Mouse (Mus musculus) ES-E14 (cell line): ENCODE measurements around the gene Pcnx3. TPM values are rescaled to one million over a fixed set of nuclear protein-coding genes. Genes with fewer than 3 reads are reported as not detected.

Source experiments
- DNase-seq: peaks from one replicate; pipeline ENCODE4 v3.0.0-alpha.2; 2013; ENCODE audit warnings: low read depth, low spot score
- H3K27ac ChIP-seq: 2 replicates; pipeline ENCODE4 v1.5.1; 2012; ENCODE audit warnings: low read depth, mild to moderate bottlenecking, low read length, moderate library complexity, mixed read lengths; ENCODE audit not compliant: poor library complexity, insufficient read depth, severe bottlenecking
- H3K36me3 ChIP-seq: 2 replicates; pipeline ENCODE4 v1.6.1; 2012; ENCODE audit warnings: mild to moderate bottlenecking, low read length, moderate library complexity, mixed read lengths; ENCODE audit not compliant: control insufficient read depth, poor library complexity, insufficient read depth, severe bottlenecking
- H3K4me1 ChIP-seq, 2 experiments: fragments of 150-350 bp in 1 of 2; sonication (generic) in 1 of 2; 2 replicates each; pipeline ENCODE4 v1.6.1; 2012; ENCODE audit warnings: low read length in 2 of 2, mild to moderate bottlenecking in 1 of 2, mixed read lengths in 1 of 2; ENCODE audit not compliant: control insufficient read depth in 2 of 2, insufficient read depth in 2 of 2, poor library complexity in 1 of 2
- H3K4me3 ChIP-seq, 2 experiments: fragments of 150-350 bp in 1 of 2; sonication (generic) in 1 of 2; 2 replicates each; pipeline ENCODE4 v1.5.1; 2012; ENCODE audit warnings: low read length in 2 of 2, low read depth in 1 of 2, mild to moderate bottlenecking in 1 of 2, mixed read lengths in 1 of 2; ENCODE audit not compliant: insufficient read depth in 1 of 2, poor library complexity in 1 of 2, severe bottlenecking in 1 of 2
- H3K9ac ChIP-seq: 2 replicates; pipeline ENCODE4 v1.6.1; 2012; ENCODE audit warnings: low read depth, mild to moderate bottlenecking, low read length, mixed read lengths; ENCODE audit not compliant: poor library complexity, insufficient read depth, severe bottlenecking
- H3K9me3 ChIP-seq: fragments of 150-350 bp; sonication (generic); 2 replicates; pipeline ENCODE4 v1.6.1; 2012; ENCODE audit warnings: low read depth, mild to moderate bottlenecking, low read length; ENCODE audit not compliant: control insufficient read depth, insufficient read depth
- CHD2 ChIP-seq: IDR thresholded peaks from 2 replicates; pipeline ENCODE4 v1.6.1; 2014; ENCODE audit warnings: mild to moderate bottlenecking, low read depth, low read length, inconsistent platforms
- HCFC1 ChIP-seq: IDR thresholded peaks from 2 replicates; pipeline ENCODE4 v1.6.1; 2012; ENCODE audit warnings: low read length, inconsistent platforms, borderline replicate concordance; ENCODE audit not compliant: insufficient read depth
- MAFK ChIP-seq: IDR thresholded peaks from 2 replicates; pipeline ENCODE4 v1.6.1; 2014; ENCODE audit warnings: mild to moderate bottlenecking, low read depth, low read length, inconsistent platforms; ENCODE audit not compliant: insufficient read depth
- ZC3H11A ChIP-seq: IDR thresholded peaks from 2 replicates; pipeline ENCODE4 v1.6.1; 2012; ENCODE audit warnings: low read depth, mild to moderate bottlenecking, inconsistent platforms, low read length, borderline replicate concordance
- ZNF384 ChIP-seq: IDR thresholded peaks from 2 replicates; pipeline ENCODE4 v1.6.1; 2012; ENCODE audit warnings: low read depth, low read length, inconsistent platforms
- in situ Hi-C, 2 experiments: fragments of 600-800 bp; cut with MboI; formaldehyde crosslinking; loops; one replicate each; pipeline ENCODE4 v1.15.1; 2025; ENCODE audit warnings: low sequenced_read_pairs in 2 of 2, inconsistent platforms in 1 of 2; ENCODE audit not compliant: unreplicated experiment in 2 of 2
- total RNA-seq: library from RNA; depleted of rRNA; stranded (reverse); fragments of 300-350 nt; gene quantifications from 2 replicates; pipeline ENCODE4 v1.2.3, GENCODE M21; 2012

Gene Pcnx3
- total RNA-seq, 1 experiment = 63.9 TPM

DNA sequence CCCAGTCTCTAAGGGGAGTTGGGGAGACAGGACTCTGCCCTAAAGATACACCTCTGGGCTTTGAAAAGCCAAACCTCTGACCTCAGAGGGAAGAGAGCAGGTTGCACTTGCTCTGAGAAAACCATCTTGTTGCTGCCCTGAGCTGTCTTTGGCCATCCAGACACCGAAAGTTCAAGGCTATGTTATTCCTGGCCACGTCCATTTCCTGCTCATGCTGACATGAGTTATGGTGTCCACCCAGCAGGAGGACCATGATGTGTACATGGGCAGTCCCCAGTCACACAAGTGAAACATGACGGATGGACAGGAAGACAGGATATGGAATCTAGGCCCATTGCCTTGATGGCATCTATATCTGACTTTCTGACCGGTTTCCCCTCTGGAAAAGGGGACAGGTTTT, 8.3 kb downstream of the Pcnx3 start:
- no peak for DNase-seq
- in situ Hi-C loops = no loop called here
- Histone ChIP-seq H3K9me3 (no peaks in the 10 kb centered on the region), H3K9ac (no peak overlapping the region), H3K27ac (no peak overlapping the region), H3K36me3 (peaks cover 59% of the 10 kb centered on the region), H3K4me3 (no peak overlapping the region), H3K4me1 (no peaks in the 10 kb centered on the region)
- TF ChIP-seq ZNF384 (no peak), ZC3H11A (no peak), MAFK (no peak), HCFC1 (no peak), CHD2 (no peak)

DNA sequence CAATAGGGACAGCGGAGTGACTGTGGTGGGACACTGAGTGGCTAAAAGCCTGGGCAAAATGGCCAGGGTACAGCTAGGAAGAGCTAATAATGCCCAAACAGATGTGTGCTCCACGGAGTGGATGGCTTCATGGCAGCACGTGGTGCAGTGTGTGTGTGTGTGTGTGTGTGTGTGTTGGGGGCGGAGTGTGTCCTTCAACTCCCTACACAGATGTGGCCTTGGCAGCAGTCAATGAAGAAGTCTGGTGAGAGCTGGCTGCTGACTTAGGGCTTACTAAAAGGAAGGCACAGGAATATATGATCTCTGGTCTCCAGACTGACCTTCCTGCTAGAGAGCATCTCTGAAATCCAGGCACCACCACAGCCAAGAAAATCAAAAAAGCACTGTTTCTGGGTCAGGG, 20.3 kb downstream of the Pcnx3 start:
- Histone ChIP-seq H3K9me3 (no peaks in the 10 kb centered on the region), H3K36me3 (peaks cover 40% of the 10 kb centered on the region; the same call in 1 of the 2 replicates), H3K4me1 (peaks cover 5% of the 10 kb centered on the region in 2 experiments; a peak in 1 of 4 replicates), H3K9ac (no peak overlapping the region), H3K27ac (no peak overlapping the region), H3K4me3 (no peak overlapping the region)
- TF ChIP-seq ZNF384 (no peak), CHD2 (no peak), ZC3H11A (no peak), MAFK (no peak), HCFC1 (no peak)
- in situ Hi-C loops = no loop called here
- no peak for DNase-seq

GRCm38 (mm10) chr19:5666386-5666785, 22.3 kb downstream of the Pcnx3 start:
- H3K36me3 ChIP-seq = peaks cover 22% of the 10 kb centered on the region; the same call in 1 of the 2 replicates
- no peak overlapping the region for H3K27ac ChIP-seq
- in situ Hi-C loops = no loop called here
- no peaks in the 10 kb centered on the region for H3K9me3 ChIP-seq
- H3K4me1 ChIP-seq = peaks cover 7 to 13% of the 10 kb centered on the region in 2 experiments; a peak in 2 of 4 replicates
- H3K9ac ChIP-seq = no peak overlapping the region
- no peak for DNase-seq
- TF ChIP-seq CHD2 = no peak
- no peak for TF ChIP-seq ZC3H11A
- no peak overlapping the region for H3K4me3 ChIP-seq

DNA sequence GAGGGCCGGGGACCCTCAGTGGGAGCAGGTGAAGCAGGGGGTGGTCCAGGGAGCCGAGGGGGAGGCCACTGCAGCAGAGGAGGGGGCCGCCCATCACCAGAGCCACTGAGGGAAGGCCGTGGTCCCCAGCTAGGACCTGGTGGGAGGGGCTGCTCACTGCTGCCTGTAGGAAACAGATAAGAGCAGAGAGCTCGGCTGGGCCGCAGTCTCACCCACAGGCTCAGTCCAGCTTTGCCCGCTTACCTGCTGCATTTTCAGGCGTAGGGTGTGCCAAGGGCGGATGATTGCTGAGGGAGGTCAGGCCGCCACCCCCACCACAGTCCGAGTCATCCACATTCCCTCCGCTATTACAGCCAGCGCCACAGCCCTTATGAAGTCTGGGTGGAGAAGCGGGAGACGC, 23.2 kb downstream of the Pcnx3 start:
- no peak for TF ChIP-seq HCFC1
- TF ChIP-seq ZNF384 = no peak
- TF ChIP-seq ZC3H11A = no peak
- no peak for TF ChIP-seq MAFK
- no peak for TF ChIP-seq CHD2
- Histone ChIP-seq H3K4me1 (peaks cover 7 to 20% of the 10 kb centered on the region in 2 experiments; a peak in 2 of 4 replicates), H3K36me3 (peaks cover 21% of the 10 kb centered on the region; the same call in 1 of the 2 replicates), H3K9me3 (no peaks in the 10 kb centered on the region), H3K27ac (no peak overlapping the region), H3K4me3 (no peak overlapping the region), H3K9ac (no peak overlapping the region)
- in situ Hi-C loops = no loop called here
- DNase-seq = no peak

- Histone ChIP-seq H3K4me3 (no peak overlapping the region), H3K9me3 (no peaks in the 10 kb centered on the region), H3K4me1 (peaks cover 7 to 20% of the 10 kb centered on the region in 2 experiments; a peak in 2 of 4 replicates), H3K9ac (no peak overlapping the region), H3K36me3 (peaks cover 21% of the 10 kb centered on the region; the same call in 1 of the 2 replicates), H3K27ac (no peak overlapping the region)
- in situ Hi-C loops = no loop called here
- no peak for TF ChIP-seq HCFC1
- no peak for TF ChIP-seq CHD2
- no peak for TF ChIP-seq ZC3H11A
- TF ChIP-seq ZNF384 = no peak
- TF ChIP-seq MAFK = no peak
- no peak for DNase-seq
These were observed 23.9 kb downstream of the Pcnx3 start for GRCm38 (mm10) chr19:5664669-5665257.
